Mouse (Mus musculus): ENCODE measurements around the gene Ccdc181. TPM values are rescaled to one million over a fixed set of nuclear protein-coding genes. Genes with fewer than 3 reads are reported as not detected.

Gene Ccdc181
- total and polyA plus RNA-seq, 3 experiments = 8.8 to 12.1 (median 10.6) TPM

DNA sequence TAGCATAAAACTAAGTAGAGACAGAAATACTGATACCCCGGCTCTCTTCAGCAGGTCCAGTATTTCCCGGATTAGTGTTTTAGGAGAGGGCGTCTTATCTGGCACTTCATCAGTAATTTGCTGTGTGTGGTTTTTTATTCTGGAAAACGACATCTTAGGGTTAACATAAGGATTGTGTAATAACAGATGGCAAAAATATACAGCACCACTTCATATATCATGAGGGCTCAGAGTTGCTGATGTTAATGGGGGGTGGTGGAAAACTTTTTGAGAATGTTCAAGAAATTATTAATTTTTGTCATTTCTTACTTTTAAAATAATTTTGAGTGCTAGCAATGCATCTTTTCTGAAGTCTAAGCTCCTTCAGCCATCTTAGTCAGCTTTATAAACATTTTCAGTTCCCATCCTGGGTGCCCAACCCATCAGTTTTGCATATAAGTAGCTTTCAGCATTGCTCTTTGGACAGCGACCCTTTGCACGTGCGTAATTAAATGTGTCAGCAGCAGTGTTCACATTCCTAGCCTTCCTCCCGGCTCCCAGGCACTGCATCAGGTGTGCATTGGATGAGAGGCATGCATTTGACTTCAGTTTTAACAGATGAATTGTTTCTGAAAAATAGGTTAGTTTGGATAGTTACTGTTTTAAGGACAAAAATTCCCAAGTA lies 47.7 kb downstream of the Ccdc181 start:
- no peaks in the 10 kb centered on the region for H3K9me3 ChIP-seq (replicated peaks; ENCODE audit: low read length)
- in situ Hi-C loops (cut with MboI; ENCODE audit: low pct_ligation_motif_present, low pct_unique_long_range_greater_than_20kb, low sequenced_read_pairs) (loop anchor here (25.0 kb wide), 1 partner anchor 789 kb away; no protein-coding TSS in a partner anchor), dilution Hi-C loops (cut with MboI; ENCODE audit: extremely low pct_ligation_motif_present, extremely low pct_unique_long_range_greater_than_20kb, low sequenced_read_pairs) (no loop called here)
- H3K4me3 ChIP-seq (replicated peaks in 1 of 3; ENCODE audit: low read depth in 2 of 3, low read length in 2 of 3, poor library complexity in 1 of 3) = no peak overlapping the region
- no peak overlapping the region for H3K4me2 ChIP-seq (ENCODE audit: insufficient read depth, low read depth, poor library complexity, severe bottlenecking)
- no peak for DNase-seq (ENCODE audit: extremely low read depth)
- H3K4me1 ChIP-seq (ENCODE audit: control insufficient read depth in 1 of 2, insufficient read depth in 2 of 2) = peaks cover 0 to 15% of the 10 kb centered on the region in 2 experiments; a peak in 2 of 4 replicates
- TF ChIP-seq TCF12 (IDR thresholded peaks at IDR 0.05; ENCODE audit: low read depth, low read length) (no peak), BHLHE40 (IDR thresholded peaks at IDR 0.05; ENCODE audit: low read depth, low read length) (peak; percentile 33; the same call in 1 of the 2 replicates)
- H3K79me2 ChIP-seq (replicated peaks; ENCODE audit: control insufficient read depth, extremely low read depth, insufficient read depth, poor library complexity, severe bottlenecking) = no peaks in the 10 kb centered on the region
- H3K27ac ChIP-seq (ENCODE audit: insufficient read depth, low read depth) = no peak overlapping the region
- H3K36me3 ChIP-seq (replicated peaks in 1 of 2; ENCODE audit: control insufficient read depth in 1 of 2, insufficient read depth in 1 of 2, low read length in 1 of 2) = peaks cover 0 to 23% of the 10 kb centered on the region in 2 experiments
- no peaks in the 10 kb centered on the region for H3K27me3 ChIP-seq (replicated peaks)
- H3K9ac ChIP-seq (ENCODE audit: insufficient read depth, low read depth) = no peak overlapping the region

DNA sequence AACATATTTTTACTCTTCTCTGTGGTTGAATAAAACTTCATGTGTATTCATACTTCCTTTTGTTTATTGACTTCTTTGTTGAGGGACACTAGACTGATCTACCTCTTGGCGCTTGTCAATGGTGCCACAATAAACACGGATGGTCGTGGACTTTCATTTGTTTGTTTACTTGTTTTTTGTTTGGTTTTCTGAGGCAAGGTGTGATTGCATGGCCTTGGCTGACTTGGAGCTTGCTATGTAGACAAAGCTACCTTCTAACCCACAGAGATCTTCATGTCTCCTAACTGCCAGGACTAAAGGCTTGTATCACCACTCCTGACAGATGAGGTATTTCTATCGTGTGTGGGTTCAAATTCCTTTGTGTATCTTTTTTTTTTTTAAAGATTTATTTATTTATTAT lies 48.8 kb downstream of the Ccdc181 start:
- dilution Hi-C loops (cut with MboI; ENCODE audit: extremely low pct_ligation_motif_present, extremely low pct_unique_long_range_greater_than_20kb, low sequenced_read_pairs) = no loop called here

DNA sequence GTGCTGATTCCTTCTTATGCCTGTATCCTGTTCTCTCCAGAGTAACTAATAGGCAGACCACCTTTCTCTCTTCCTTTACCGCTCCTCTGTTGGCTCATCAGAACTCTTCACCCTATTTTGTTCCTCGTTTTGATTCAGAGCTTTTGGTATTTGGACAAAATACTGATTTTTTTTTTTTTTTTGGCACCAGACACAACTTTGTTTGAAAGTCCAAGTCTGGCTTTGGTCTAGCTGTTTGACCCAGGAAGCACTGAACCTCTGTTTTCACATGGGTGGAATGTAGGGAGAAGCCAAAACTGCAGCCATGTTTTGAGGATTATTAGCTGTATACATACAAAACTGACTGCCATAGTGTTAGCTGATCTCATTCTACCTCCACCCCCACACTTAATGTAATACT lies 49.5 kb downstream of the Ccdc181 start:
- H3K27me3 ChIP-seq (replicated peaks) = no peaks in the 10 kb centered on the region
- H3K4me2 ChIP-seq (ENCODE audit: insufficient read depth, low read depth, poor library complexity, severe bottlenecking) = no peak overlapping the region
- H3K36me3 ChIP-seq (replicated peaks in 1 of 2; ENCODE audit: control insufficient read depth in 1 of 2, insufficient read depth in 1 of 2, low read length in 1 of 2) = peaks cover 7 to 19% of the 10 kb centered on the region in 2 experiments
- H3K79me2 ChIP-seq (replicated peaks; ENCODE audit: control insufficient read depth, extremely low read depth, insufficient read depth, poor library complexity, severe bottlenecking) = no peaks in the 10 kb centered on the region
- peaks cover 0 to 18% of the 10 kb centered on the region in 2 experiments; a peak in 2 of 4 replicates for H3K4me1 ChIP-seq (ENCODE audit: control insufficient read depth in 1 of 2, insufficient read depth in 2 of 2)
- no peak overlapping the region for H3K27ac ChIP-seq (ENCODE audit: insufficient read depth, low read depth)
- no peaks in the 10 kb centered on the region for H3K9me3 ChIP-seq (replicated peaks; ENCODE audit: low read length)
- H3K9ac ChIP-seq (ENCODE audit: insufficient read depth, low read depth) = no peak overlapping the region
- no peak for TF ChIP-seq MAX (IDR thresholded peaks at IDR 0.05; ENCODE audit: low read length)
- no peak for TF ChIP-seq USF1 (IDR thresholded peaks at IDR 0.05; ENCODE audit: low read depth, low read length)
- no peak for TF ChIP-seq UBTF (IDR thresholded peaks at IDR 0.05; ENCODE audit: low read depth, low read length)
- TF ChIP-seq USF2 (conservative IDR thresholded peaks at IDR 0.05; ENCODE audit: low read depth, low read length) = no peak
- TF ChIP-seq JUN (IDR thresholded peaks at IDR 0.05; ENCODE audit: insufficient read depth, low read depth, low read length) = no peak
- TF ChIP-seq HCFC1 (IDR thresholded peaks at IDR 0.05; ENCODE audit: low read depth, low read length) = no peak
- dilution Hi-C loops (cut with MboI; ENCODE audit: extremely low pct_ligation_motif_present, extremely low pct_unique_long_range_greater_than_20kb, low sequenced_read_pairs) (no loop called here), in situ Hi-C loops (cut with MboI; ENCODE audit: low pct_ligation_motif_present, low pct_unique_long_range_greater_than_20kb, low sequenced_read_pairs) (loop anchor here (25.0 kb wide), 1 partner anchor 787 kb away; no protein-coding TSS in a partner anchor)
- H3K4me3 ChIP-seq (replicated peaks in 1 of 3; ENCODE audit: low read depth in 2 of 3, low read length in 2 of 3, poor library complexity in 1 of 3) = no peak overlapping the region
- DNase-seq (ENCODE audit: extremely low read depth) = no peak

More for the DNA sequence above, 48.8 kb downstream of the Ccdc181 start:
- Histone ChIP-seq H3K27me3 (replicated peaks) (no peaks in the 10 kb centered on the region), H3K4me3 (replicated peaks in 1 of 3; ENCODE audit: low read depth in 2 of 3, low read length in 2 of 3, poor library complexity in 1 of 3) (no peak overlapping the region), H3K9ac (ENCODE audit: insufficient read depth, low read depth) (no peak overlapping the region), H3K36me3 (replicated peaks in 1 of 2; ENCODE audit: control insufficient read depth in 1 of 2, insufficient read depth in 1 of 2, low read length in 1 of 2) (peaks cover 4 to 19% of the 10 kb centered on the region in 2 experiments), H3K9me3 (replicated peaks; ENCODE audit: low read length) (no peaks in the 10 kb centered on the region), H3K4me1 (ENCODE audit: control insufficient read depth in 1 of 2, insufficient read depth in 2 of 2) (peaks cover 0 to 18% of the 10 kb centered on the region in 2 experiments; a peak in 2 of 4 replicates), H3K79me2 (replicated peaks; ENCODE audit: control insufficient read depth, extremely low read depth, insufficient read depth, poor library complexity, severe bottlenecking) (no peaks in the 10 kb centered on the region), H3K4me2 (ENCODE audit: insufficient read depth, low read depth, poor library complexity, severe bottlenecking) (no peak overlapping the region), H3K27ac (ENCODE audit: insufficient read depth, low read depth) (no peak overlapping the region)
- DNase-seq (ENCODE audit: extremely low read depth) = no peak
- in situ Hi-C loops (cut with MboI; ENCODE audit: low pct_ligation_motif_present, low pct_unique_long_range_greater_than_20kb, low sequenced_read_pairs) = loop anchor here (25.0 kb wide), 1 partner anchor 788 kb away; no protein-coding TSS in a partner anchor
- TF ChIP-seq PAX5 (IDR thresholded peaks at IDR 0.05; ENCODE audit: low read length) (no peak), CHD1 (IDR thresholded peaks at IDR 0.05; ENCODE audit: low read depth, low read length) (no peak), USF1 (IDR thresholded peaks at IDR 0.05; ENCODE audit: low read depth, low read length) (no peak), USF2 (conservative IDR thresholded peaks at IDR 0.05; ENCODE audit: low read depth, low read length) (no peak)

Data from CH12.LX (cell line).